Mouse (Mus musculus) E14TG2a.4 (cell line): ENCODE data around the gene Zpbp2.

Source experiments
- H3K27me3 ChIP-seq: 2 replicates; pipeline ENCODE4 v1.6.1; 2014; ENCODE audit warnings: low read length, control low read depth; ENCODE audit not compliant: insufficient read depth
- H3K36me3 ChIP-seq: 2 replicates; pipeline ENCODE4 v1.6.1; 2014; ENCODE audit warnings: low read length, control low read depth; ENCODE audit not compliant: insufficient read depth
- H3K4me1 ChIP-seq: replicated peaks from 2 replicates; pipeline ENCODE4 v1.6.1; 2014; ENCODE audit warnings: low read depth, low read length, control low read depth
- H3K4me3 ChIP-seq: replicated peaks from 2 replicates; pipeline ENCODE4 v1.5.1; 2014; ENCODE audit warnings: mild to moderate bottlenecking, low read length
- H3K9me3 ChIP-seq: 2 replicates; pipeline ENCODE4 v1.6.1; 2014; ENCODE audit warnings: low read length, control low read depth
- CTCF ChIP-seq: conservative IDR thresholded peaks from 2 replicates; pipeline ENCODE4 v1.5.1; 2014; ENCODE audit warnings: low read length
- NANOG ChIP-seq: IDR thresholded peaks from 2 replicates; pipeline ENCODE4 v1.6.1; 2014; ENCODE audit warnings: borderline replicate concordance, low read length, mixed read lengths
- POU5F1 ChIP-seq: IDR thresholded peaks from 2 replicates; pipeline ENCODE4 v1.6.1; 2014; ENCODE audit warnings: low read length, borderline replicate concordance

Zpbp2 gene

GRCm38 (mm10) chr11:98546529-98547307, 4.2 kb upstream of the Zpbp2 start:
- TF ChIP-seq POU5F1 (no peak), CTCF (no peak), NANOG (no peak)
- Histone ChIP-seq H3K9me3 (peaks cover 3% of the 10 kb centered on the region; the same call in 1 of the 2 replicates), H3K36me3 (no peaks in the 10 kb centered on the region), H3K4me3 (no peak overlapping the region), H3K4me1 (peaks cover 12% of the 10 kb centered on the region), H3K27me3 (peaks cover 81% of the 10 kb centered on the region)

- no peak for TF ChIP-seq CTCF
- TF ChIP-seq NANOG: no peak
- no peak for TF ChIP-seq POU5F1
- Histone ChIP-seq H3K4me1 (peaks cover 14% of the 10 kb centered on the region), H3K4me3 (no peak overlapping the region), H3K36me3 (no peaks in the 10 kb centered on the region), H3K9me3 (peaks cover 3% of the 10 kb centered on the region; the same call in 1 of the 2 replicates), H3K27me3 (peaks cover 76% of the 10 kb centered on the region)
These were observed 3.6 kb upstream of the Zpbp2 start for GRCm38 (mm10) chr11:98547308-98547693.

- Histone ChIP-seq H3K9me3 (peaks cover 3% of the 10 kb centered on the region; the same call in 1 of the 2 replicates), H3K36me3 (no peaks in the 10 kb centered on the region), H3K27me3 (peaks cover 61% of the 10 kb centered on the region), H3K4me1 (peaks cover 14% of the 10 kb centered on the region), H3K4me3 (no peak overlapping the region)
- TF ChIP-seq POU5F1 (no peak), NANOG (no peak), CTCF (no peak)
These were observed 1.5 kb upstream of the Zpbp2 start for GRCm38 (mm10) chr11:98549363-98549762.

GRCm38 (mm10) chr11:98550311-98550974, 454 bp upstream of the Zpbp2 start:
- TF ChIP-seq POU5F1 (no peak), NANOG (no peak), CTCF (no peak)
- Histone ChIP-seq H3K9me3 (peaks cover 3% of the 10 kb centered on the region; the same call in 1 of the 2 replicates), H3K27me3 (peaks cover 52% of the 10 kb centered on the region), H3K4me3 (peak overlapping the region; percentile 95), H3K36me3 (no peaks in the 10 kb centered on the region), H3K4me1 (peaks cover 14% of the 10 kb centered on the region)

- Histone ChIP-seq H3K4me3 (no peak overlapping the region), H3K36me3 (no peaks in the 10 kb centered on the region), H3K9me3 (peaks cover 3% of the 10 kb centered on the region; the same call in 1 of the 2 replicates), H3K27me3 (peaks cover 22% of the 10 kb centered on the region), H3K4me1 (peaks cover 14% of the 10 kb centered on the region)
- no peak for TF ChIP-seq POU5F1
- no peak for TF ChIP-seq NANOG
- TF ChIP-seq CTCF: peak; percentile 26; the same call in 1 of the 2 replicates
These were observed 3.1 kb downstream of the Zpbp2 start for GRCm38 (mm10) chr11:98553966-98554365.

- peaks cover 13% of the 10 kb centered on the region for H3K4me1 ChIP-seq
- TF ChIP-seq POU5F1: no peak
- no peak for TF ChIP-seq NANOG
- TF ChIP-seq CTCF: peak; percentile 22
- H3K27me3 ChIP-seq: peaks cover 14% of the 10 kb centered on the region
- no peaks in the 10 kb centered on the region for H3K9me3 ChIP-seq
- no peaks in the 10 kb centered on the region for H3K36me3 ChIP-seq
- no peak overlapping the region for H3K4me3 ChIP-seq
These were observed 4.3 kb downstream of the Zpbp2 start for GRCm38 (mm10) chr11:98555124-98555700.

- H3K27me3 ChIP-seq: peaks cover 19% of the 10 kb centered on the region
- TF ChIP-seq NANOG (no peak), CTCF (no peak)
- H3K9me3 ChIP-seq: no peaks in the 10 kb centered on the region
- H3K4me1 ChIP-seq: no peaks in the 10 kb centered on the region
- no peak overlapping the region for H3K4me3 ChIP-seq
- H3K36me3 ChIP-seq: no peaks in the 10 kb centered on the region
These were observed 10.0 kb downstream of the Zpbp2 start for GRCm38 (mm10) chr11:98560942-98561341.

- H3K27me3 ChIP-seq: peaks cover 17% of the 10 kb centered on the region
- no peaks in the 10 kb centered on the region for H3K36me3 ChIP-seq
- H3K4me3 ChIP-seq: no peak overlapping the region
- TF ChIP-seq CTCF (no peak), NANOG (no peak), POU5F1 (no peak)
- H3K9me3 ChIP-seq: no peaks in the 10 kb centered on the region
- no peaks in the 10 kb centered on the region for H3K4me1 ChIP-seq
These were observed 12.1 kb downstream of the Zpbp2 start for GRCm38 (mm10) chr11:98563025-98563424.
